8 mouse cellular contexts compared by ENCODE assay signal in genomic region chr13:108449116-108450097, GRCm38 (mm10). TPM values are rescaled to one million over a fixed set of nuclear protein-coding genes. Genes with fewer than 3 reads are reported as not detected.
DNase-seq lines count a peak whose midpoint lies in the region; ATAC-seq and TF ChIP-seq lines count a peak whose summit lies in the region.

Pde4d (plus strand) TSS chr13:108449948.

- no peak within 1 kb of the TSS for H3K9ac ChIP-seq in forebrain, embryonic 16.5 days (replicated peaks; ENCODE audit: low read depth, low read length)
- H3K9ac ChIP-seq in heart, postnatal 0 days (replicated peaks; ENCODE audit: low read depth, low read length): peak within 1 kb of the TSS; percentile 33; the same call in 1 of the 2 replicates
- H3K9ac ChIP-seq in liver, postnatal 0 days (replicated peaks): no peak within 1 kb of the TSS

- H3K27me3 ChIP-seq in forebrain, embryonic 16.5 days (replicated peaks; ENCODE audit: control insufficient read depth, insufficient read depth, low read length): no peaks in the 10 kb centered on the region
- no peaks in the 10 kb centered on the region for H3K27me3 ChIP-seq in heart, postnatal 0 days (ENCODE audit: control insufficient read depth, insufficient read depth, low read length)
- no peaks in the 10 kb centered on the region for H3K27me3 ChIP-seq in liver, postnatal 0 days (ENCODE audit: insufficient read depth, low read length)

- H3K4me3 ChIP-seq in forebrain, embryonic 16.5 days (replicated peaks; ENCODE audit: low read length): no peak within 1 kb of the TSS
- peak within 1 kb of the TSS; percentile 23 for H3K4me3 ChIP-seq in heart, postnatal 0 days (ENCODE audit: low read depth, low read length)
- no peak within 1 kb of the TSS for H3K4me3 ChIP-seq in liver, postnatal 0 days (ENCODE audit: low read depth, low read length)

- no peak for ATAC-seq in forebrain, embryonic 16.5 days
- ATAC-seq in heart, postnatal 0 days (ENCODE audit: insufficient read depth, low read depth): peak; percentile 55
- ATAC-seq in liver, postnatal 0 days: peak; percentile 53

- WGBS in forebrain, embryonic 16.5 days: 59% methylated on average over 10 of the region's 10 CpGs
- 9% methylated on average over 10 of the region's 10 CpGs for WGBS in heart, postnatal 0 days
- WGBS in liver, postnatal 0 days (ENCODE audit: insufficient replicate concordance): 19% methylated on average over 10 of the region's 10 CpGs

- no peaks in the 10 kb centered on the region for H3K4me1 ChIP-seq in forebrain, embryonic 16.5 days (replicated peaks; ENCODE audit: control insufficient read depth, insufficient read depth, low read length)
- peaks cover 9% of the 10 kb centered on the region; the same call in 1 of the 2 replicates for H3K4me1 ChIP-seq in heart, postnatal 0 days (ENCODE audit: control insufficient read depth, insufficient read depth)
- H3K4me1 ChIP-seq in liver, postnatal 0 days (ENCODE audit: insufficient read depth): no peaks in the 10 kb centered on the region

- DNase-seq in right cerebral cortex, adult 18-20 months: peak; percentile 29
- no peak for DNase-seq in right cerebral cortex, postnatal 4 days
- DNase-seq in heart, postnatal 0 days (ENCODE audit: low spot score): peak; percentile 54
- peak; percentile 41 to 80 for DNase-seq in kidney, postnatal 25 days
- no peak for DNase-seq in liver, postnatal 0 days
- DNase-seq in telencephalon, adult 2 months (ENCODE audit: low read depth, low spot score): peak; percentile 69
- no peak for DNase-seq in cerebellum, adult 18-20 months

- no peak for TF ChIP-seq EP300 in heart, postnatal 0 days (IDR thresholded peaks at IDR 0.05; ENCODE audit: low read depth)
- no peak for TF ChIP-seq EP300 in liver, postnatal 0 days (IDR thresholded peaks at IDR 0.05; ENCODE audit: low read depth)

- no peak within 1 kb of the TSS for H3K27ac ChIP-seq in forebrain, embryonic 16.5 days (ENCODE audit: low read length)
- peak within 1 kb of the TSS; percentile 90 for H3K27ac ChIP-seq in heart, postnatal 0 days (ENCODE audit: low read depth)
- H3K27ac ChIP-seq in liver, postnatal 0 days (ENCODE audit: low read depth): peak within 1 kb of the TSS; percentile 25

- no peak for TF ChIP-seq CTCF in heart, postnatal 0 days (IDR thresholded peaks at IDR 0.05; ENCODE audit: low read depth)
- TF ChIP-seq CTCF in liver, postnatal 0 days (IDR thresholded peaks at IDR 0.05; ENCODE audit: low read depth): no peak

- H3K9me3 ChIP-seq in forebrain, embryonic 16.5 days (ENCODE audit: control insufficient read depth, low read length): no peaks in the 10 kb centered on the region
- H3K9me3 ChIP-seq in heart, postnatal 0 days (replicated peaks; ENCODE audit: control insufficient read depth, low read length): no peaks in the 10 kb centered on the region
- no peaks in the 10 kb centered on the region for H3K9me3 ChIP-seq in liver, postnatal 0 days (ENCODE audit: low read length)

- H3K36me3 ChIP-seq in forebrain, embryonic 16.5 days (ENCODE audit: control insufficient read depth, insufficient read depth): no peaks in the 10 kb centered on the region
- H3K36me3 ChIP-seq in heart, postnatal 0 days (replicated peaks; ENCODE audit: control insufficient read depth, insufficient read depth, low read length): no peaks in the 10 kb centered on the region
- no peaks in the 10 kb centered on the region for H3K36me3 ChIP-seq in liver, postnatal 0 days (replicated peaks; ENCODE audit: insufficient read depth, low read length)

- no peak within 1 kb of the TSS for H3K4me2 ChIP-seq in forebrain, embryonic 16.5 days (ENCODE audit: low read length)
- peak within 1 kb of the TSS; percentile 55 for H3K4me2 ChIP-seq in heart, postnatal 0 days (ENCODE audit: low read depth, low read length)
- peak within 1 kb of the TSS; percentile 47 for H3K4me2 ChIP-seq in liver, postnatal 0 days (ENCODE audit: low read depth, low read length)

RNA-seq across cellular contexts. Expression of gene Pde4d, which starts in this region (rescaled TPM):
- polyA plus RNA-seq in forebrain, embryonic 16.5 days (2015; fragmentation: Nextera tagmentation; extraction: Ambion mirVana): 16.0 and 20.5 TPM in 2 replicates
- 42.7 and 58.0 TPM in 2 replicates for total RNA-seq in heart, postnatal 0 days (2014; rRNA removed; ENCODE audit: low replicate concordance)
- polyA plus RNA-seq in heart, postnatal 0 days (2015; fragmentation: Nextera tagmentation; extraction: Ambion mirVana): 19.7 and 21.9 TPM in 2 replicates
- polyA plus RNA-seq in liver, postnatal 0 days (2015; fragmentation: Nextera tagmentation; extraction: Ambion mirVana): 5.4 and 6.1 TPM in 2 replicates

Comparison
In these comparisons a context has a peak if more than half of its experiments do, and no peak if none do; other contexts are left out.
1. DNase-seq: peak in right cerebral cortex, adult 18-20 months (single experiment), heart, postnatal 0 days (single experiment), kidney, postnatal 25 days (2 of 2) and telencephalon, adult 2 months (single experiment); none in right cerebral cortex, postnatal 4 days (single experiment), liver, postnatal 0 days (single experiment) and cerebellum, adult 18-20 months (0 of 2).